Mouse (Mus musculus): Measurements from ENCODE around the gene Cars2.
"Not testable (repeated sequence)": the region's sequence is repeated elsewhere in the genome, so short reads cannot be mapped to it uniquely, and the experiment has no call there.

Gene Cars2

DNA sequence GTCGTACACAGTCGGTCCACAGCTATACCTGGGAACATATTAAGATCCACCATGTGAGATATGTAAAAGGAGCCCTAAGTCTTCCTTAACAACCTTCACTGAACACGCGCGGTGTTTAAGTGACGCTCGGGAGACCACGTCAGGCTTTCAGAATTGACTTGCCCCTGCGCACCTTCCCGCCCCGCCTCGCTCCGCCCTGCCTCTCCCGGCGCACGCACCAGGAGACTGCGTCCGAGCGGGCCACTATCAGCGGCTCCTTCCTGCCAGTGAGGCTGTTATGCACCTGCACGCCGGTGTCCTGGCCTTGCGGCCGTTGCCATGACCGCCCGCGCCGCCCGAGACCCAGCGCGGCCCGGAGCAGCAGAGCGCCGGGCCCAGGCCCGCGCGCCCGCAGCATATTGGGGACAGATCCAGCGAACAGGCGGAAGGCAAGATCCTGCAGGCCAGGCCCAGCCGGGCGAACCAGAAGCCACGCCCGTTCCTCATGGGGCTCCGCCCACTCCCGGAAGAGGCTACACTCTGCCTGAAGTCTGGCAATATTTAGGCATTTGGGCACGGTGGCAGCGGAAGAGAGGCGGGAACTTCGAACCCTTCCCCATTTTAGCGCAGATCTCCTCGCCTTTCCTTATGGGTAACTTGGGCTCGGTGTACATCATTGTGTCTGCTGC, at the start of gene Cars2:
Cars2 (minus strand) TSS at position 503 of the 668 bp plus-strand sequence.
- peak; percentile 92 to 94 for DNase-seq (ENCODE audit: low spot score in 2 of 2)

DNA sequence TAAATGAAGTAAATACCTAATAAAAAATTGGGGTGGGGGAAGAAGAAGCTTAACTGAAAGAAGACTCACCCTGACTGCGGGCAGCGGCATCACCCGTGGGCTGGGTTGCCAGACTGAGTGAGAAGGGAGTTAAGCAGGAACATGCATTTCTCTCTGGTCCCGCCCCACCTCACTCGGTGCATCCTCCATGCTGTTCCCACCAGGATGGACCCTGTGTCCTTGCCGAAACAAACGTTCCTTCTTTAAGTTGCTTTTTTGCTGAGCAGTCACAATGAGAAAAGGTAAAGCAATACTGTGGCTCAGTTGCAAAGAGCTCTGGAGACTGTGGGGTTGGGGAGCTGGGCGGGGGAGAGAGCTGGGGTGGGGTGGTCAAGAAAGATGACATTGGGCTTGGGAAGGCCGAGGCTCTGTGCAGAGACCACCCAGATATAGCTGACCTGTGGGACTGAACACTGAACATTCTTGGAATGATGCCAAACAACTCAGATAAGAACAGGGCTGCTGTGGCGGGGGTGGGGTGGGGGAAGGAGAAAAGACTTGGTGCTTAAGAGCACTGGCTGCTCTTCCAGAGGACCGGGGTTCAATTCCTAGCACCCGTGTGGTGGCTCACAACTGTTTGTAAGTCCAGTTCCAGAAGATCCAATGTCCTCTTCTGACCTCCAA, 42.8 kb upstream of the Cars2 start:
- no peak for DNase-seq (ENCODE audit: low spot score in 2 of 2)

DNA sequence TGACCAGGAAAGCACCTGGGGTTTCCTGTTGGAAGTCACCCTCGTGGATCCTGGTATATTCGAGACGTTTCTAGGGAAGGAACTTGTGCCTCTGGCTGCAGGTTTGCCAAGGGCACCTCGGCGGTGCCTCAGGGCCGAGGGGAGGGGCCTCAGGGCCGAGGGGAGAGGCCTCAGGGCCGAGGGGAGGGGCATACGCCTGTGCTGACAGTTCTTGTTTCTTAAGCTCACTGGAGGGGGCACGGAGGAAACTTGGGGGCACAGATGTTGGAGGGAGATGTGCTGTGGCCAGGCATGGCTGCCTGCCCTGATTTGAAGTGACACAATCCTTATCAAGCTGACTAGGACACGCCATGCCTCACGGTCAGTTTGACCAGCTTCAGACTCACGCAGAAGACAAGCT, 41.7 kb upstream of the Cars2 start:
- DNase-seq (ENCODE audit: low spot score in 2 of 2) = peak in 1 of 2 experiments; percentile 22

- no peak for DNase-seq (ENCODE audit: low spot score in 2 of 2)
These were observed 41.3 kb upstream of the Cars2 start for GRCm38 (mm10) chr8:11591837-11592236.

- no peak for DNase-seq (ENCODE audit: low spot score in 2 of 2)
These were observed 35.8 kb upstream of the Cars2 start for GRCm38 (mm10) chr8:11586374-11586745.

DNA sequence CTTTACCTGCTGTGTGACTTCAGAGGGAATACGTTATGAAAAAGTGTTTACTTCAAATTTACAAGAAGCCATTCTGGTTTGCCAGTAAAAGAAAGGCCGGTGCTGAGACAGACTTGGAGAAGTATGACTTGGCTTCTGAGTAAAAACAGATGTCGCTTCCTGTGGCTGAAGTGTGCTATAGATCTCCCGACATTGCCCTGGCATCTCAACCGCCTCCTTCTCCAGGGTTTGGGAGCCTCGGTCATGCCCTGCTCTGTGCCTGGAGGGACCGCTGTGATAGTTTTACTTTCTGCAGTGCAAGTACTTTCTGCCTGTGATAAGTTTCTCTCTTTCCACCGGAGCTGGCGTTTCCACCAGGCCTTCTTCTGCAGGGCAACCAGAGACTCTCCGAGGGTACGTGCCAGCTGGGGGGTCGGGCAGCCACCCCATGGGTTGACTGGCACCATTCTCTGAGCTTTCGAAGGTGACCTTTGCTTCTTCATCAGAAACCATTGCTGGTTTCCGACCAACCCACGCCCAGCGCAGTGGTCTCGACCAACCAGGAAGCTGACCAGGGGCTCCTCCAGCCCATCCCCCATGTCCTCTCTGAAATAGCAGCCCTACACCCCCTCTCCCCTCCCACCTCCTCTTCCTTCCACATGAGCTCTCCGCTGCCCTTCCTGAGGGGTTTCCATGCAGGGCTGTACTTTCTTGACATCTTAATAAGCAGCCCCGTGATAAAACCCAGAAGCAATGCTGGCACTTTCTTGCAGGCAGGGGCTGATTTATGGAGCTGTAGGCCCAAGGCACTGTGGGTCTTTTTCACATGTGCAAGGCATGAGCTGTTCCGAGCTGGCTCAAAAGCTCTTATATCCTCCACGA, 35.2 kb upstream of the Cars2 start:
- DNase-seq (ENCODE audit: low spot score in 2 of 2) = no peak

GRCm38 (mm10) chr8:11575604-11576384, 25.2 kb upstream of the Cars2 start:
- no peak for DNase-seq (ENCODE audit: low spot score in 2 of 2)

- DNase-seq (ENCODE audit: low spot score in 2 of 2) = no peak
These were observed 24.5 kb upstream of the Cars2 start for GRCm38 (mm10) chr8:11574911-11575603.

DNA sequence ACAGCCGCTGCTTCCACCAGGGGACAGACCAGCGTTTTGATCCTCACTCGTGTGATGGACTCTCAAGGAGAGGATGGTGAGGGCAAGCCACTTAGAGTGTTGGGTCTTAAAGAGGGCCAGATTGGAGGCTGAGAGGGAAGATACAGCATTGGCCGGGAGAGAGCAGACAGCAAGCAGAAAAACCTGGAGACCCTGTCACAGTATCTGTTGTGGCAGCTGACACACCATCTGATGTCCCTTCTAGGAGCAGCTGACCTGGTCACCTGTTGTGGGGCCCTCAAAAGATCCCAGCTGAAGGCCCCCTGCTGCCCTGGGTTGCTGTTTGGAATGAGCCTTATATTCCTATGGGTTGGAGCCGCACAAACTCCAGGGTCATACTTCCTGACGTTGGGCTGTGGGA, 21.8 kb upstream of the Cars2 start:
- no peak for DNase-seq (ENCODE audit: low spot score in 2 of 2)

DNA sequence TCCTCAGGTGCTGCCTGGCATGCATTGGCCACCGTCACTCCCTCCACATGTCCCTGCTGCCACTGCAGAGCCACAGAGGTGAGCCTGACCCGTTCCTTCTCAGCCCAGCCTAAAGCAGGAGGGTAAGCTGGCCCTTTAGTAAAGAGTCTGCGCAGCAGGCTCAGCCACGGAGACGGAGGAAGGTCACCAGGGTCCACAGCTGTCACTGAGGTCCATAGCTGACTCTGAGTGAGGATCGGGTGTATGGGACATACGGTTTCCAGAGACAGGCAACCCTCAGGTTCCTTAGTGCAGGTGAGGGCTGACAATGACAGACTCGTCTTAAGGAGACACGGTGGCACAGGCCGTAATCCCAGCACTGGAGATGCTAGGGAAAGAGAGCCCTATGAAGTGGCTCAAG, 21.4 kb upstream of the Cars2 start:
- no peak for DNase-seq (ENCODE audit: low spot score in 2 of 2)

DNA sequence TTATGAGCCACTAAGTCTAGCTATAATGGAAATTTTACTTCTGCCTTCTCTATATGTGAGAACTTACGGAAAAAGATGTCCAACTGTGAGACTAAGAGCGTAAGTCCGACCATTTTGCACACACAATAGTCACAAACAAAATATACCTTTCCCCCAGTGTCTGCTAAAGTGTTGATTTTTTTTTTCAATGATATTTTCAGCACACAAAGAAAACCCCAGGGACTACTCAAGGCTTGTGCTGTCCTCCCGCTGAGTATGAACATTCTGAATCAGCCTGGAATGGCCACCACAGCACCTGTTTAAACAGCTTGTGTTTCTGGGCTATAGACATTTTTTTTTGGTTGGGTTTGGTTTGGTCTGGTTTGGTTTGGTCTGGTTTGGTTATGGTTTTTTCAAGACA, 20.2 kb upstream of the Cars2 start:
- no peak for DNase-seq (ENCODE audit: low spot score in 2 of 2)

DNA sequence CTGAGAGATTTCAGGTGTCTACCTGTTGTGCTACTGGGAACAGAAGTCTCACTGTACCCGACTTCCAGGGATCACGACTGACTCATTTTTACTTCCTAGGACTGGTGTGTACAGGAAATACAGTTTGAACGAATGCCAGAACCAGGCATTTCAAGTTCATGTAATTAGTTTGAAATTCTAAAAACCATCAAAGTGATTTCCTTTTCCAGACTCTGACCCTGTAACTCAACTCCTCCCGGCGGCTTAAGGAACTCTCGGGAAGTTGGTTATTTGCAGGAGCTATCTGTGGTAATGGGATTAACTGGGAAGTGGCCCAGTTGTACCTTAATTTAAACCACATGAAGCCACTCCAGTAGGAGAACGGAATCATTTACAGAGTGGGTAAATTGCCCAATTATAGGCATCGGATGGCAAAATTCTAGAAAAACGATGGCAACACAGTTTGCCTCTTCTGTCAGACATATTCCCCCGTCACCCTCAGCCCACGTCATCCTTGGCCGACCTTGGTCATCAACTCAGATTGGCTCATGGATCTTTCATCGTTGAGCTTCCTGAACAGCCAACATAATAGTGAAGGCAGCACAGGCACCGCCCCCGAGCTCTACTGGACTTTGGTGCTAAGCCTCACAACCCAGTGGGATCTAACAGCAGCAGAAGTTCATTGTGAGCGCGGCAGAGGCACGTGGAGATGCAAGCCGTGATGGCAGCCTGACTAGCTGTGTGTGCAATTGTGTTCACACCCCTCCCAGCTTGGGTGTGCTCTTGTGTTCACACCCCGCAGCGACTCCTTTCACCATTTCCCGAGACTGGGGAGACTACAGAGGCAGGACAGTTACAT, 18.9 kb upstream of the Cars2 start:
- DNase-seq (ENCODE audit: low spot score in 2 of 2) = no peak

DNA sequence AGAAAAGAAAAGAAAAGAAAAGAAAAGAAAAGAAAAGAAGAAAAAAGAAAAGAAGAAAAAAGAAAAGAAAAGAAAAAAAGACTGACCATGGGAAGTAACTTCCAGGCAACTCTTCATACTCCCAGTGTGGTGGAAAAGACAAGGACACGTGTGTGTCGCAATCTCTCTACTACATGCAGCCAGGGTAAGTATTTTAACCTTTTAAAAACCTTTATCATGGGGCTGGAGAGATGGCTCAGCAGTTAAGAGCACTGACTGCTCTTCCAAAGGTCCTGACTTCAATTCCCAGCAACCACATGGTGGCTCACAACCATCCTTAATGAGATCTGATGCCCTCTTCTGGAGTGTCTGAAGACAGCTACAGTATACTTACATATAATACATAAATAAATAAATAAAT, 17.6 kb upstream of the Cars2 start:
- DNase-seq (ENCODE audit: low spot score in 2 of 2) = not testable (repeated sequence)

DNA sequence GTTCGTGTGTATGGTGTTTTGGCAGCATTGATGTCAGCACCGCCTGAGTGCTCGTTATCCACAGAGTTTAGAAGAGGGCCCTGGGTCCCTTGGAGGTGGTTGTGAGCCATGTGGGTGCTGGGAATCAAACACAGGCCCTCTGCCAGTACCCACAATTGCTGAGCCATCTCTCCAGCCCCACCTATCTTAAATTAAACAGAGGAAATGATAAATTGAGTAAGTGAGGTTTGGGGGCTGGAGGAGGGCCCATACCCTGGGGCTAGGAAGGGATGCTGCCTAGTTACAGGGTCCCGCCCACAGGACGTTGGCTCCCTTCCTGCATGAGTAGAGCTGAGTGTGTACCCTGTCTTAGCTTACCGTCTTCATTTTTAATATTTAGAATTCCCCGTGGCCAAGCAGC, 14.1 kb upstream of the Cars2 start:
- no peak for DNase-seq (ENCODE audit: low spot score in 2 of 2)

DNA sequence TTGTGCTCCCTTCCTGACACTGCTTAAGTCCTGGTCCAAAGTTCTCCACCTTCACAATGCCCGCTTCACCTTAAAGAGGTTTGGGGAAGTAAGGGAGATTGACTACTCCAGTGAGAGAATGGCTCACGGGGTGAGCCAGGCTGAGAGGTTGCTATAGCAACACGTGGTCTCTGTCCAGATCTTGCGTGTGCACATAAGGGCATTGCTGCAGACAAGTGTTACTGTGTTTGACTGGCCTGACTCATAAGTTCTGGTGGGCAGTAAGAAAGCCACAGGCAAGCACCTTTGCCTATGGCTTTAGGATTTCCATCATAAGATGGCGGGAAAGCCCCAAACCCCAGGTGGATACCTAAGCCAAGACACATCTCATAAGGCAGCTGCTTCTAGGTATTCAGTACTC, 13.7 kb upstream of the Cars2 start:
- DNase-seq (ENCODE audit: low spot score in 2 of 2) = no peak

DNA sequence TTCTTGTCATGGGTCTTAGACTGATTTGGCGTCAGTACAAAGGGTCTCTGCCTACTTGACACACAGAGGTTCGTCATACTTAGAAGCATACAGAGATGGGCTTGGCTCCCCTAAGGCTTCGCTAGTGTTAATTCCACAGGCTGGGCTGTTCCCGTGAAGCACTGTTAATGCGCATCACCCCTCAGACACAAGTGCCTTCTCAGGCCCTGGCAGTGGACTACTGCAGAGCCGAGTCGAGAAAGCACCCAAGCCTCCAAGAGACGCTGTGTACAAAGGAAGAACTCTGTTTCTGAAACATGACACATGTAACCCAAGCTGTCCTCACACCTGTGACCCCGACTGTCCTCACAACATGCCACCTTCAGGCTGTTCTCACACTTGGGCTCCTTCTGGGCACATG, 9.6 kb upstream of the Cars2 start:
- no peak for DNase-seq (ENCODE audit: low spot score in 2 of 2)

- DNase-seq (ENCODE audit: low spot score in 2 of 2) = no peak
These were observed 8.9 kb upstream of the Cars2 start for GRCm38 (mm10) chr8:11559511-11559910.

DNA sequence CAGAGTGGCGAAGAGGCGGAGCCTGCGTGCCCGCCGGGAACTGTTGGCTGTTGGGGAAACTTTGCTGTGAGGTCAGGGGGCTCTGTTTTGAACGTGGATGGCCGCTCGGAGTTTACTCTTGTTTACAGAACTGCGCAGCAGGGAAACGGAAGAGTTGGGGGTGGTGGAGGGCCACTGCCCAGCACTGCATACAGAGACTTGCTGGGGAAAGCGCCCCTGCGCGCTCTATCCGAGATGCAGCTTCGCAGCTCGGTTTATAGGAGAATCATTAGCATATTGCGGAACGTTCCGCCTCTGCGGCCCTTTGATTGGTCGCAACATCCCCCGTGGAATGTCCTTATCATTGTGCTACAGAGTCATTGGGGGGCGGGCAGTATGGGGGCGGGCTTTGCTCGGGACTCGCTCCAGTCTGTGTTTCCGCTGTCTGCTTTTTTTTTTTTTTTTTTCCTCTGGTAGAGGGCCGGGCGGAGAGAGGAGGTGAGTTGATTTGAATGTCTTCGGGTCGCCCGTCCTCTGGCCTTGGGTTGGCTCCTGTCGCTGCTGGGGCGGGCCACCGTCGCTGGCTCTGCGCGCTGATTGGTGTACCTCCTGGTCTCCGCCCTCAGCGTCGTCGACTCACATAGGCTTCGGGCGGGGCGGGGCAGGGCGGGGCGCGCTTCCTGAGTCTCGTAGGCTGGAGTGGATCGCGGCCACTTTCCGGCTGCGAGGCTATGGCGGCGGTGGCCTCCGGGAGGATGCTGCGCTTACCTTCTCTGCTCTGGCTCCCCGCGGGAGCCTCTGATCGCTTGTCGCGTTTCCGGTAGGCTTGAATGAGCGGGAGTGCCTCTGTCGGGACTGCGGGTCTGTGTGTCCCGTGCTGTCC, 7.4 kb upstream of the Cars2 start:
- DNase-seq (ENCODE audit: low spot score in 2 of 2) = peak; percentile 95 to 97

GRCm38 (mm10) chr8:11557424-11557767, 6.8 kb upstream of the Cars2 start:
- DNase-seq (ENCODE audit: low spot score in 2 of 2) = no peak
